Mouse (Mus musculus) right cerebral cortex, postnatal 14 days (tissue): ENCODE data around the gene Zar1l.
"Not testable (repeated sequence)": the region's sequence is repeated elsewhere in the genome, so short reads cannot be mapped to it uniquely, and the experiment has no call there.

Experiments used
- DNase-seq: peaks from one replicate; pipeline ENCODE4 v3.0.0; 2022

The Zar1l gene

GRCm38 (mm10) chr5:150518064-150518463 is at the start of gene Zar1l:
Gene Zar1l (minus strand): TSS chr5:150518164.
- no peak for DNase-seq

GRCm38 (mm10) chr5:150566971-150567370 is 49.0 kb upstream of the Zar1l start:
- no peak for DNase-seq

- no peak for DNase-seq
Observed at GRCm38 (mm10) chr5:150566226-150566625, 48.3 kb upstream of the Zar1l start.

GRCm38 (mm10) chr5:150564426-150564825 is 46.5 kb upstream of the Zar1l start:
- DNase-seq = no peak

GRCm38 (mm10) chr5:150561783-150562182 is 43.8 kb upstream of the Zar1l start:
- no peak for DNase-seq

GRCm38 (mm10) chr5:150561376-150561775 is 43.4 kb upstream of the Zar1l start:
- DNase-seq = no peak

GRCm38 (mm10) chr5:150560851-150561250 is 42.9 kb upstream of the Zar1l start:
- DNase-seq = no peak

- DNase-seq = no peak
Observed at GRCm38 (mm10) chr5:150559519-150560103, 41.6 kb upstream of the Zar1l start.

GRCm38 (mm10) chr5:150551637-150552036 is 33.7 kb upstream of the Zar1l start:
- no peak for DNase-seq

- DNase-seq = no peak
Observed at GRCm38 (mm10) chr5:150543184-150543583, 25.2 kb upstream of the Zar1l start.

GRCm38 (mm10) chr5:150541302-150541701 is 23.3 kb upstream of the Zar1l start:
- no peak for DNase-seq

- DNase-seq = no peak
Observed at GRCm38 (mm10) chr5:150525239-150525638, 7.3 kb upstream of the Zar1l start.

GRCm38 (mm10) chr5:150522867-150523234 is 4.9 kb upstream of the Zar1l start:
- no peak for DNase-seq

GRCm38 (mm10) chr5:150521937-150522866 is 4.2 kb upstream of the Zar1l start, which contains the start of gene Brca2:
Gene Brca2 (plus strand): TSS chr5:150522630.
- peak; percentile 94 for DNase-seq

GRCm38 (mm10) chr5:150519551-150519950 is 1.6 kb upstream of the Zar1l start:
- DNase-seq = no peak

- no peak for DNase-seq
Observed at GRCm38 (mm10) chr5:150514027-150514426, 3.9 kb downstream of the Zar1l start.

- DNase-seq = no peak
Observed at GRCm38 (mm10) chr5:150513264-150513663, 4.7 kb downstream of the Zar1l start.

GRCm38 (mm10) chr5:150510451-150511225 is 7.3 kb downstream of the Zar1l start:
- DNase-seq = no peak

GRCm38 (mm10) chr5:150495792-150496191 is 22.2 kb downstream of the Zar1l start:
- peak; percentile 30 for DNase-seq

- not testable (repeated sequence) for DNase-seq
Observed at GRCm38 (mm10) chr5:150491573-150492173, 26.3 kb downstream of the Zar1l start.

- DNase-seq = no peak
Observed at GRCm38 (mm10) chr5:150490821-150491220, 27.1 kb downstream of the Zar1l start.

- no peak for DNase-seq
Observed at GRCm38 (mm10) chr5:150490285-150490684, 27.7 kb downstream of the Zar1l start.

GRCm38 (mm10) chr5:150485198-150485597 is 32.8 kb downstream of the Zar1l start:
- DNase-seq = no peak
